Mouse (Mus musculus): ENCODE measurements around the gene Ankzf1. TPM values are rescaled to one million over a fixed set of nuclear protein-coding genes. Genes with fewer than 3 reads are reported as not detected.

The Ankzf1 gene
- polyA plus RNA-seq, 1 experiment from 2014 or later, result 22.8 TPM

GRCm38 (mm10) chr1:75210136-75211087 is 18.5 kb downstream of the Ankzf1 start, which contains the start of the genes Glb1l and Stk16:
TSS of gene Glb1l (minus strand) at chr1:75210813.
TSS of gene Stk16 (plus strand) at chr1:75210838.
- peak; percentile 93 for ATAC-seq (replicated peaks; ENCODE audit: extremely low read depth, insufficient read depth, low FRiP score)
- Histone ChIP-seq H3K4me1 (ENCODE audit: control insufficient read depth, insufficient read depth, low read length) (peaks cover 18% of the 10 kb centered on the region), H3K9me3 (replicated peaks; ENCODE audit: control insufficient read depth, low read length) (no peaks in the 10 kb centered on the region), H3K4me3 (ENCODE audit: low read length) (peak within 1 kb of the TSS; percentile 77), H3K4me2 (ENCODE audit: low read depth, low read length) (peak within 1 kb of the TSS; percentile 80), H3K27ac (ENCODE audit: low read length) (no peak within 1 kb of the TSS), H3K36me3 (ENCODE audit: control insufficient read depth, insufficient read depth) (peaks cover 18% of the 10 kb centered on the region), H3K9ac (ENCODE audit: low read length) (peak within 1 kb of the TSS; percentile 91), H3K27me3 (ENCODE audit: control insufficient read depth, insufficient read depth, low read length) (peaks cover 2% of the 10 kb centered on the region)
- 5% methylated on average over 42 of the region's 42 CpGs for WGBS

DNA sequence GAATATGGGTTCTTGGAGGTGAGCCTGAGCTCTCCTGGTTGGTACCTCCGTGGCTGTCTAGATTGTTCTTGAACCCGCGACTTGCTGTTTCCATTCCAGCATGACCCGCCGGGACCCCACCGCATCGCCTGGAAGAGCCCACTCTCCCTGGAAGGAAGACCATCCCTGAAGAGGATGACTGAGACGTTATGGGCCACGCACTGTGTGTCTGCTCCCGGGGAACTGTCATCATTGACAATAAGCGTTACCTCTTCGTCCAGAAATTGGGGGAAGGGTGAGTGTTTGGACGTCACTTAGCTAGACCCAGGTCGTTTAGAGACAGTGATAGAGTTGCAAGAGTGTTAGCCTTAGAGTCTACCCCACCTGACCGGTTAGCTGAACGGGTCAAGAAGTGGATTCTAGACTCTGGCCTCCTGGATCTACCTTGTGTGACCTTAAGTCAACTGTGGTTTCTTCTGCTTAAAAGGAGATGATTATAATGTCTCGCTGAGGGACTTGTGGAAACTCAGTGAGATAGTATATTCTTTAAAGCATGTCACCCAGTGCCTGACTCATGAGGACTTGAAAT is 19.3 kb downstream of the Ankzf1 start:
- Histone ChIP-seq H3K4me1 (ENCODE audit: control insufficient read depth, insufficient read depth, low read length) (peaks cover 18% of the 10 kb centered on the region), H3K27ac (ENCODE audit: low read length) (no peak overlapping the region), H3K36me3 (ENCODE audit: control insufficient read depth, insufficient read depth) (peaks cover 22% of the 10 kb centered on the region), H3K9me3 (replicated peaks; ENCODE audit: control insufficient read depth, low read length) (no peaks in the 10 kb centered on the region), H3K4me3 (ENCODE audit: low read length) (peak overlapping the region; percentile 77), H3K9ac (ENCODE audit: low read length) (peak overlapping the region; percentile 91), H3K27me3 (ENCODE audit: control insufficient read depth, insufficient read depth, low read length) (peaks cover 2% of the 10 kb centered on the region), H3K4me2 (ENCODE audit: low read depth, low read length) (peak overlapping the region; percentile 80)
- ATAC-seq (replicated peaks; ENCODE audit: extremely low read depth, insufficient read depth, low FRiP score), result no peak
- 11% methylated on average over 17 of the region's 17 CpGs for WGBS

- H3K36me3 ChIP-seq (ENCODE audit: control insufficient read depth, insufficient read depth), result peaks cover 22% of the 10 kb centered on the region
- peaks cover 2% of the 10 kb centered on the region for H3K27me3 ChIP-seq (ENCODE audit: control insufficient read depth, insufficient read depth, low read length)
- no peak overlapping the region for H3K27ac ChIP-seq (ENCODE audit: low read length)
- no peak overlapping the region for H3K9ac ChIP-seq (ENCODE audit: low read length)
- H3K4me1 ChIP-seq (ENCODE audit: control insufficient read depth, insufficient read depth, low read length), result peaks cover 20% of the 10 kb centered on the region
- WGBS, result 75% methylated on average over 4 of the region's 4 CpGs
- ATAC-seq (replicated peaks; ENCODE audit: extremely low read depth, insufficient read depth, low FRiP score), result no peak
- H3K9me3 ChIP-seq (replicated peaks; ENCODE audit: control insufficient read depth, low read length), result no peaks in the 10 kb centered on the region
- no peak overlapping the region for H3K4me2 ChIP-seq (ENCODE audit: low read depth, low read length)
- no peak overlapping the region for H3K4me3 ChIP-seq (ENCODE audit: low read length)
These were observed 20.6 kb downstream of the Ankzf1 start for GRCm38 (mm10) chr1:75212542-75212941.

- H3K27me3 ChIP-seq (ENCODE audit: control insufficient read depth, insufficient read depth, low read length), result peaks cover 2% of the 10 kb centered on the region
- H3K27ac ChIP-seq (ENCODE audit: low read length), result no peak overlapping the region
- H3K36me3 ChIP-seq (ENCODE audit: control insufficient read depth, insufficient read depth), result peaks cover 22% of the 10 kb centered on the region
- no peak overlapping the region for H3K4me2 ChIP-seq (ENCODE audit: low read depth, low read length)
- H3K9ac ChIP-seq (ENCODE audit: low read length), result no peak overlapping the region
- ATAC-seq (replicated peaks; ENCODE audit: extremely low read depth, insufficient read depth, low FRiP score), result no peak
- no peak overlapping the region for H3K4me3 ChIP-seq (ENCODE audit: low read length)
- 72% methylated on average over 7 of the region's 7 CpGs for WGBS
- H3K9me3 ChIP-seq (replicated peaks; ENCODE audit: control insufficient read depth, low read length), result no peaks in the 10 kb centered on the region
- peaks cover 23% of the 10 kb centered on the region for H3K4me1 ChIP-seq (ENCODE audit: control insufficient read depth, insufficient read depth, low read length)
These were observed 21.1 kb downstream of the Ankzf1 start for GRCm38 (mm10) chr1:75213096-75213495.

DNA sequence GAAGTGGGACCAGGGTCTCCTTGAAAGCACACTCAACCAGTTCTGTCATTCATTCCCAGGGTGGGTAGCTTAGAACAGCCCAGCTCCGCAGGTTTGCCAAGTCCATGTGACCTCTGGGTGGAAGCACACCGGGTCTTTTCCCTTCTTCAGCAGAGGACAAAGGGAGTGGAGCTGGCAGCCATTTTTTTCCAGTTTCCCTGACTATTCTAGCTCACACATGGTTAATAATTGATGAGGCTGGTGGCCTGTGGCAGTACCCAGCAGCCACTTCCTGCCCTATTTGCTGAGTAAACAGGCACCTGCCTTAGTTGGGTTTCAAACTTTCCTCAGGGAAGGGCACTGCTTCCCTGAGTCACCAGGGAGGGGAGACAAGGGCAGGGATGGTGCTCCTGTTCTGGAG is 22.5 kb downstream of the Ankzf1 start:
- ATAC-seq (replicated peaks; ENCODE audit: extremely low read depth, insufficient read depth, low FRiP score), result no peak
- H3K27ac ChIP-seq (ENCODE audit: low read length), result peak overlapping the region; percentile 30; the same call in 1 of the 2 replicates
- 73% methylated on average over 2 of the region's 2 CpGs for WGBS

GRCm38 (mm10) chr1:75214886-75215285 is 22.9 kb downstream of the Ankzf1 start:
- H3K27me3 ChIP-seq (ENCODE audit: control insufficient read depth, insufficient read depth, low read length), result no peaks in the 10 kb centered on the region; the same call in 1 of the 2 replicates
- H3K4me1 ChIP-seq (ENCODE audit: control insufficient read depth, insufficient read depth, low read length), result peaks cover 26% of the 10 kb centered on the region
- H3K4me2 ChIP-seq (ENCODE audit: low read depth, low read length), result no peak overlapping the region
- ATAC-seq (replicated peaks; ENCODE audit: extremely low read depth, insufficient read depth, low FRiP score), result no peak
- no peak overlapping the region for H3K4me3 ChIP-seq (ENCODE audit: low read length)
- peak overlapping the region; percentile 32; the same call in 1 of the 2 replicates for H3K27ac ChIP-seq (ENCODE audit: low read length)
- H3K36me3 ChIP-seq (ENCODE audit: control insufficient read depth, insufficient read depth), result peaks cover 22% of the 10 kb centered on the region
- WGBS, result 61% methylated on average over 5 of the region's 5 CpGs
- no peak overlapping the region for H3K9ac ChIP-seq (ENCODE audit: low read length)
- H3K9me3 ChIP-seq (replicated peaks; ENCODE audit: control insufficient read depth, low read length), result no peaks in the 10 kb centered on the region

More for the DNA sequence above, 22.5 kb downstream of the Ankzf1 start:
- Histone ChIP-seq H3K9me3 (replicated peaks; ENCODE audit: control insufficient read depth, low read length) (no peaks in the 10 kb centered on the region), H3K4me2 (ENCODE audit: low read depth, low read length) (no peak overlapping the region), H3K36me3 (ENCODE audit: control insufficient read depth, insufficient read depth) (peaks cover 22% of the 10 kb centered on the region), H3K4me3 (ENCODE audit: low read length) (no peak overlapping the region), H3K9ac (ENCODE audit: low read length) (no peak overlapping the region), H3K27me3 (ENCODE audit: control insufficient read depth, insufficient read depth, low read length) (no peaks in the 10 kb centered on the region; the same call in 1 of the 2 replicates), H3K4me1 (ENCODE audit: control insufficient read depth, insufficient read depth, low read length) (peaks cover 24% of the 10 kb centered on the region)

- Histone ChIP-seq H3K9ac (ENCODE audit: low read length) (no peak overlapping the region), H3K27ac (ENCODE audit: low read length) (no peak overlapping the region), H3K4me1 (ENCODE audit: control insufficient read depth, insufficient read depth, low read length) (peaks cover 22% of the 10 kb centered on the region), H3K4me3 (ENCODE audit: low read length) (no peak overlapping the region), H3K4me2 (ENCODE audit: low read depth, low read length) (no peak overlapping the region), H3K36me3 (ENCODE audit: control insufficient read depth, insufficient read depth) (peaks cover 22% of the 10 kb centered on the region), H3K9me3 (replicated peaks; ENCODE audit: control insufficient read depth, low read length) (no peaks in the 10 kb centered on the region), H3K27me3 (ENCODE audit: control insufficient read depth, insufficient read depth, low read length) (peaks cover 5% of the 10 kb centered on the region; the same call in 1 of the 2 replicates)
- ATAC-seq (replicated peaks; ENCODE audit: extremely low read depth, insufficient read depth, low FRiP score), result no peak
- 91% methylated on average over 9 of the region's 9 CpGs for WGBS
These were observed 23.8 kb downstream of the Ankzf1 start for GRCm38 (mm10) chr1:75215785-75216184.

GRCm38 (mm10) chr1:75216797-75217585 is 25.0 kb downstream of the Ankzf1 start:
- peaks cover 20% of the 10 kb centered on the region for H3K36me3 ChIP-seq (ENCODE audit: control insufficient read depth, insufficient read depth)
- H3K27ac ChIP-seq (ENCODE audit: low read length), result no peak overlapping the region
- H3K4me2 ChIP-seq (ENCODE audit: low read depth, low read length), result peak overlapping the region; percentile 98
- H3K4me3 ChIP-seq (ENCODE audit: low read length), result peak overlapping the region; percentile 71; the same call in 1 of the 2 replicates
- peaks cover 15% of the 10 kb centered on the region for H3K4me1 ChIP-seq (ENCODE audit: control insufficient read depth, insufficient read depth, low read length)
- peaks cover 7% of the 10 kb centered on the region; the same call in 1 of the 2 replicates for H3K27me3 ChIP-seq (ENCODE audit: control insufficient read depth, insufficient read depth, low read length)
- 62% methylated on average over 13 of the region's 13 CpGs for WGBS
- no peak for ATAC-seq (replicated peaks; ENCODE audit: extremely low read depth, insufficient read depth, low FRiP score)
- H3K9ac ChIP-seq (ENCODE audit: low read length), result no peak overlapping the region
- no peaks in the 10 kb centered on the region for H3K9me3 ChIP-seq (replicated peaks; ENCODE audit: control insufficient read depth, low read length)
